Mouse (Mus musculus) lung, adult 18-20 months (tissue): ENCODE measurements around the gene Rangap1.
A peak's percentile ranks its signal among the peaks of the same experiment; 100 is the strongest.
"Not testable (repeated sequence)": the region's sequence is repeated elsewhere in the genome, so short reads cannot be mapped to it uniquely, and the experiment has no call there.

Source experiments
- DNase-seq, 2 experiments: peaks; one replicate each; pipeline ENCODE4 v3.0.0; 2022; ENCODE audit warnings: mixed read lengths in 2 of 2

Rangap1 gene

DNA sequence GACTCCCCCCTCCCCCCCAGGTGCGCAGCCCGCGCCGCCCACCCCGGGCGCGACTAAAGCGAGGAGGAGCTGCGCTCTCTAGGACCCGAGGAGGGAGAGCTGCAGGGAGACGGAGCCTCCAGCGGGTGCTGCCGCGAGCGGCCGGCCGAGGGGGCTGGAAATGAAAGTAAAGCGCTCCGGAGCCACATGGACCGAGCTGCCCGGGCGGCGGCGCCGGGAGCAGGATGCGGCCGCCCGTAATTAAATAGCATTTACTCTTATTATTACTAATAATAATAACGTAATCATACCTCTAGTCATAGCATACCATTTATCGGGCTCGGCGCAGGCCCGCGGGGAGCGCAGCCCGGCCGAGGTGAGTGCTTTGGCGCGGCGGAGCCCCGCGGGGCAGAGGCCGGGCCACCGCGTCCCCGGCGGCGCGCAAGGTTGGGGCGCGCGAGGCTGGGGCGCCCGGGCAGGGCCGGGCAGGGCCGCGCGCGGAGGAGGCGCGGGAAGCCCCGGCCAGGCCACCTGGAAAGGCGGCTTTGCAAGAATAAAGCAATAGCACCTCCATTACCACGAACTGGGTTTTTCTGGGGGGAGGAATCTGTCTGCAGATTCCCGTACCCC is at the start of gene Rangap1, which contains the start of gene Zc3h7b:
TSS of gene Rangap1 (minus strand) at position 539 of the 609 bp plus-strand sequence.
TSS of gene Zc3h7b (plus strand) at position 66 of the 609 bp plus-strand sequence.
- DNase-seq = peak; percentile 78 to 81

DNA sequence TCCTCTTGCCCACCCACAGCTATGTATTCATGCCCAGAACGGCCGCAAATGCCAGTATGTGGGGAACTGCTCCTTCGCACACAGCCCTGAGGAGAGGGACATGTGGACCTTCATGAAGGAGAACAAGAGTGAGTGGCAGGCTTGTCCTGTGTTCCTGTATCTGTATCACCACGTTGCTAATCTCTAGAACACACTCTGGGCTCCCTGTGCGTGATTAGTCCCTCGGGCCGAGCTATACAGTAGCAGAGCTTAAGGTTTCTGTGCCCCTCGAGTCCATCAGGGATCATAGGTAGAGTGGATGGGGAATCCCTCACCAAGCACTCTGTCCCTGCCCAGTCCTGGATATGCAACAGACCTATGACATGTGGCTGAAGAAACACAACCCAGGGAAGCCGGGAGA is 47.1 kb upstream of the Rangap1 start:
- DNase-seq = no peak

DNA sequence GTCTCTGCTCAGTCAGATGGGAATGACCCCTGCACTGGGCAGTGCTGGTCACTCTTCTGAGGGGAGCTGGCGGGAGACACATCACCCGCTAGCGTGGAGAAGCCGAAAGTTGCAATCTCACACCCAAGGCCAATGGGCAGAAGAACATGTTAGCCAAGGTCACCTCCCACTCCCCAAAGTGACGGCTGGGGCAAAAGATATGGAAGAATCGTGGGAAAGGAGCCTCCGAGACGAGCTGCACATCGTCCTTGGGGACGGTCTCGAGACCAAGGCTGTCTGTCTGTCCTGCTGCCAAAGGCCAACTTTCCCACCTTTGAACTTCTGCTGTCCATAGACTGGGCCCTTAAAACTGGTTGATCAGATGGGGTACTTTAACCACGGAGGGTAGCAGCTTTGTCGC is 42.2 kb upstream of the Rangap1 start:
- no peak for DNase-seq

DNA sequence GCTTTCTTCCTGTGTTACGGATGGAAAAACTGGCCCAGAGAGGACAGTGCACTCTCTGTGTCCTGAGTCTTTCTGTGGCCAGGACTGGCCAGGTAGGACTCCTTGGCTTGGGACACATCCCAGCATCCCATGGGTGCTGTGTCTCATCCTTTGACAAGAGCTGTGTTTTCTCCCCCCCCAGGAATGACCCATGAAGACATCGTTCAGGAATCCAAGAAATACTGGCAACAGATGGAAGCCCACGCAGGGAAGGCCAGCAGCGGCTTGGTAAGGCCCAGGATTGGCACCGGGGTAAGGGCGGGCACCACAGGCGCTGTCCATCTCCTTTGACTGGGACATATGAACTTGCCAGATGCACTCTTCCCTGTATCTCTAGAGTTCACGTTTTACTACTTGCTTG is 40.4 kb upstream of the Rangap1 start:
- no peak for DNase-seq

DNA sequence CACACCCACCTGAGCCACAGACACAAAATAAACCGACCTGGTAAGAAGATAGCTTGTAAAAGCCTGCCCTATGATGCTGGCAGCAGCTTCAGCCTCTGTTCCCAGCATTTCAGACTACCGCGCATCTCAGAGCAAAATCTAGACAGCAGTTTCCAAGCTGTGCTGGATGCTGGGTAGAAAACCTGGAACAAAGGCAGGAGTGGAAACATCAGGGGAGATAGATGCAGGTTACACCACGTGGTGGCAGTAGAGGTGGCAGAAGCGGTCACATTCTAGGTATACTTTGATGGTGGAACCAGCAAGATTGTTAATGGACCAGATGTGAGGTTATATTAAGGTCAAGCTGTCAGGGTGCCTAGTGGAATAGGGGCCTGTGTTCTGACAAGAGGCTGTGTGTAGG is 39.4 kb upstream of the Rangap1 start:
- DNase-seq = no peak

DNA sequence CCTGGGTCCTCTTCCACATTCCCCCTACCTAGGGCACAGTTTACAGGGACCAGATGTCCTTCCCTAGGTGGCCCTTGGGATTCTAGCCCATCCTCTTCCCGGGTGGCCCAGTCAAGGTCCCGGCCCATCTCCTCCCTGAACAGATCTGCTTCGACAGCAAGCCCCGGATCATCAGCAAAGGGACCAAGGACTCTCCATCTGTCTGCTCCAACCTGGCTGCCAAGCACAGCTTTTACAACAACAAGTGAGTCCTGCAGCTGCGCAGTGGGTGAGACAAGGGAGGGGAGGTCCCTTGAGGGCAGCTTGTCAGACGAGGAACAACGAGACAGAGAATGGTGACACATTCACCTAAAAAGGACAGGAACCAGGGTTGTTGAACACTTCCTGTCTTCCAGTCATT is 36.5 kb upstream of the Rangap1 start:
- no peak for DNase-seq

DNA sequence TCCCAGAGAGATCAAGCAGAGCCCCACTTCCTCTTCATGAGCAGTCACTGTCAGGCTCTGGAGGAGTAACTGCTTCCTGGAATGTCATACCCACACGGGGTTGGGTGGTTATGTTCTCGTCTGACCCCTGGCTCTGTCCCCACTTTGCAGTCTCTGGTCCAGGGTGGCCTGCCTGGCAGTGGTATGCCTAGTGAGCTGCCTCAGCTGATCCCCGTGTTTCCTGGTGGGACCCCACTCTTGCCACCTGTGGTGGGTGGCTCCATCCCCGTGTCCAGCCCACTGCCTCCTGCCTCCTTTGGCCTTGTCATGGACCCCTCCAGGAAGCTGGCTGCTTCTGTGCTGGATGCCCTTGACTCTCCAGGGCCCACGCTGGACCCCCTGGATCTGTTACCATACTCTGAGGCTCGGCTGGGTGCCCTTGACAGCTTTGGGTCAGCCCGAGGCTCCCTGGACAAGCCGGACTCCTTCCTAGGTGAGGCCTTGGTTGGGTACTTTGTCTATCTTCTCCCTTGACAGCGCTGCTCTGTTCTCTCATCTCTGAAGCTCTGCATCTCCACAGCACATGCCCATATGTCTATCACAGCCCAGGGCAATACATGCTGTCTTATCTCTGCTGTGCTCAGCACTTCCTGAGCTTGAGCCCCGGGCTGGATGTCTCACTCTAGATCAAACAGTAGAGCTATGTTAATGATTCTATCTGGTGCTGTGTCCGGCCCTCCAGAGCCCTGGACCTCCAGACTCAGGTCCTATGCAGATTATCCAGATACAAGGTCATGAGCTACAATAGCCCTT is 31.5 kb upstream of the Rangap1 start:
- DNase-seq = no peak

DNA sequence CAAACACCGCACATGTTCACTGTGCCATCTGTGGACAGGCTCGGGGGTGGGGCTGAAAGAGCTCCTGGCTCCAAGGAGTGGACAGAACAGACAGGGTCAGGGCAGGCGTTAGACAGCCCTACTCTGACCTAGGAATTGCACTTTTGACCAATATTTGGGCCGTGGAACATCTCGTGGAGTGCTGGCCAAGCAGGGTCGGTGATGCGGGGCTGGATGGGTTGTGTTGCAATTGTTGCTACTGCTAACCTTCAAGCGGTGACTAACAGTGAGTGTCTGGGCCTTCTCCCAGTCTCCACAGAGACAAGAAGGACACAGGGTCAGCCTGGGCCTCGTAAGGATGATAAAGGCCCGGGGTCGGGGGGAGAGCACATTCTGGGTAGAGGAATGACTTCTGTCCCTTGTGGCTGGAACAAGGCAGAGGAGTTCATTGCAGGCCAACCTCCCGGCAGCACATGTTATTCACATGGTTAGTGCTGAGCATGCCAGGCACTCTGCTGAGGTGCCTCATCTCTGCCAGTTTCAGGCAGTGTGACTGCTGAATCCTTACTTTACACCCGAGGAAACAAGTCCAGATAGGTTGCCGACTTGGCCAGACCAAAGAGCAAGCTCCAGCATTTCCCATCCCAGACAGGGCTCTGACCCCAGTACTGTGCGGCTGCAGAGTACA is 29.3 kb upstream of the Rangap1 start:
- DNase-seq = peak; percentile 16 to 30

DNA sequence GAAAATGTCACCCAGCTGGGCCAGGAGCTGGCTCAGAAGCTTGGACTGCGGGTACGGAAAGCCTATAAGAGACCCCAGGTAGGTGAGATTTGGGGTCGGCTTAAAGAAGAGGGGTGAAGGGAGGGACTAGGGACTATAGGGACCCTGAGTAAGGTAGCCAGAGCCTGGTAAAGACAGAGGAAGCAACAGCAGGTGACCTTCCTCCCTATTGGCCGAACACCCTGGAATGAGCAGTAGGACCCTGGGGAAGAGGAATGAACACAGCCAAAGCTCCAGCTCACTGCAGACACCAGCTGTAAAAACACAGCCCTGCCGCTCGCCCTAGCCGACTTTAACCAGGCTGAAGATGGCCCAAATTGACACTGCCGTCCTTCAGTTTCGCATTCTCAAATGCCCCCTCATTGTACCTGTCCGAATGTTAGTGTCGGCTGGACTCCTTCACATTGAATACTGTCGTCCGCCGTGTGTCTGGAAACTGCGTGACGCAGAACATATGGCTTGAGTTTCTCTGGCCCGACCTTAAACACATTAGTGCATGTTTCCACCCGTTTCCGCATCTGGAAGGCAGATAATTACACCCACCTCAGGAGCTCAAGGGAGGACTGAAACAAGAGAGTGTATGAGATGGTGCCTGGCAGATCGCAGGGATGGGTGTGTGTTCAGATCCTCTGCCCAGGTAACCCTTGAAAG is 27.2 kb upstream of the Rangap1 start:
- no peak for DNase-seq

DNA sequence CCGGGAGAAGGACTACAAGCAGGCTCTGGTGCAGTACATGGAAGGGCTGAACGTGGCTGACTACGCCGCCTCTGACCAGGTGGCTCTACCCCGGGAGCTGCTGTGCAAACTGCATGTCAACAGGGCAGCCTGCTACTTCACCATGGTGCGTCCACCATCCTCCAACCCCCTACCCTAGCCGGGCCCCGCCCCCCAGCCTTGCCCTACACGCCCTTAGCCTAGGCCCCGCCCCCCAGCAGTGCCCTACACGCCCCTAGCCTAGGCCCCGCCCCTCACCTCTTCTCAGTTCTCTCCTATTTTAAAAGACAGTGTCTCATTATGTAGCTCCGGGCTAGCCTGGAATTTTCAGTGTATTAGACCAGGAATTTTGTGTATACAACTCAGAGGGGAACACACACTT is 23.7 kb upstream of the Rangap1 start:
- DNase-seq = no peak

DNA sequence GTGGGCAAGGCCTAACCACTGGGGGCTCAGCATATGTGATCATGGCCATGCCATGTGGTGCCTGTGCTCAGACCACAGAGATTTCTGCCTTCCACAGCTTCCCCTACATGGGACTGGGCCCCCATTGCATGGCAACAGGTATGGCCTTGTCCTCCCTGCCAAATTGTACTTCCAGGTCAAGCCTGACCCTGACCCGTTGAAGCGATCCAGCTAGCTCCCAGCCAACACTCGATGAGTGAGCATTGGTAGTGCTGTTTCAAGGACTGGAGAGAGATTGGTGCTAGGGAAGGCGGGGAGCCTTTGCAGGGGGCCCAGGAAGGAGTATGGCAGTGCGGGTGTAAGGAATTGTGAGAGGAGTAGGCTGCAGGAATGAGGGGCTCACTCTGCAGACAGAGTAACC is 21.1 kb upstream of the Rangap1 start:
- no peak for DNase-seq

DNA sequence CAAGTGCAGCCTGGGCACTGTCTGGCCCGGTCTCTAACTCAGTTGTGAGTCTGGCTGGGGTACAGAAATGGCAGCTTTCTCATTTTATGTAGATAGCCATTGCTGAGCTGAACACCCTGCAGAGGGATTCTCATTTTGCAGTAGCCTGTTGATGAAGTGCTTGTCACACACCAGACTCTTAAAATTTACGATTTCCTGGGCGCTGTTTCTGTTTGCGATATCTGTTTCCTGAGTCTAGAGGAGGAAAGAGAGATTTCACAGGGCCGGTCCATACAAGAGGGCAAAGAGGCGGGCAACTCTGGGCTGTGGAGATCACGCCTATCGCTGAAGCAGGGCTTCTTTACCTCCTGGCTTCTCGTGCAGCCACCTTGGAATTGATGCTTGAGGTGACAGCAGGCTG is 20.3 kb upstream of the Rangap1 start:
- DNase-seq = no peak

DNA sequence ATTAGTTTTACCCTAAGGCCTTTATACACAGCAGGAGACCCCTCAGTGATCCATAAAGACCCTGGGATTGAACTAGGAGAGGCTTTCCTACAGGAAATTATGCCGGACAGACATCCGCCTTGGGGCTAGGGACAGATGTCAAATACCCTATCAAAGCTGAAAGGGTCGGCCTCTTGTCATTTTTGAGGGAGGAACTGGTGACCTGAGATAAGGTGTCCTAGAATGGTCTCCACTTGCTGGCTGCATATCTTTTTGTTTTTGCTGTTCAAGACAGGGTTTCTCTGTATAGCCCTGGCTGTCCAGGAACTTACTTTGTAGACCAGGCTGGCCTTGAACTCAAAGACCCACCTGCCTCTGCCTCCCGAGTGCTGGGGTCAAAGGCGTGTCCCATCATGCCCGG is 19.2 kb upstream of the Rangap1 start:
- no peak for DNase-seq

DNA sequence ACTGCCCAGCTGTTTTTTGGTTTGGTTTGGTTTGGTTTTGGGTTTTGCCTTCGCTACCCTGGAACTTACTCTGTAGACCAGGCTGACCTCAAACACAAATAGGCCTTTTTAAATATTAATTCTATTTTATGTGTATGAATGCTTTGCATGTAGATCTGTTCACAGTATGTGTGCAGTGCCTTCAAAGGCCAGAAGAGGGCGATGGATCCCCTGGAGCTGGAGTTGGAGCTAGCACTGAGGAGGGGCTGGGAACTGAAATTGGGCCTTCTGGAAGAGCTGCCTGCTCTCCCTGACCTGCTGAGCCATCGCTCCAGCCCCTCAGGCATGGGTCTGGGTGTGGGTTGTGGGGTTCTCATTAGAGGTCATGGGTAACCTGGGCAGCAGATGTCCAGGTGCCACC is 16.6 kb upstream of the Rangap1 start:
- no peak for DNase-seq

DNA sequence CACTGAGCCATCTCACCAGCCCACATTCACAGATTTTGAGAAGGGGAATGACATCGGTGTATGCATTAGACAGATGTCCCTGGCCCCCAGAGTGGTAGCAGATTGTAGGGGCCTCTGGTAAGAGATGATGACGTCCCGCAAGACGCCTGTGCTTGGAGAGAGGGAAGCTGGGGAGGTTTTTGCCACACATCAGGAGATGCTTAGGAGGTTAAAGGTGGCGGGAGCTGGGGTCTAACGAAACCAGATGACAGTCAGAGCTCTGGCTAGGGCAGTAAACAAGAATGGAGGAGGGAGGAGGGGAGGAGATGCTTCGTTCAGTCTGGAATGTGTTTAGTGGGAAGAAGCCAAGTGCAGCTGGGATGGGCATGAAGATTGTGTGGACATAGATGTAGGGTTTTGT is 16.1 kb upstream of the Rangap1 start:
- DNase-seq = no peak

DNA sequence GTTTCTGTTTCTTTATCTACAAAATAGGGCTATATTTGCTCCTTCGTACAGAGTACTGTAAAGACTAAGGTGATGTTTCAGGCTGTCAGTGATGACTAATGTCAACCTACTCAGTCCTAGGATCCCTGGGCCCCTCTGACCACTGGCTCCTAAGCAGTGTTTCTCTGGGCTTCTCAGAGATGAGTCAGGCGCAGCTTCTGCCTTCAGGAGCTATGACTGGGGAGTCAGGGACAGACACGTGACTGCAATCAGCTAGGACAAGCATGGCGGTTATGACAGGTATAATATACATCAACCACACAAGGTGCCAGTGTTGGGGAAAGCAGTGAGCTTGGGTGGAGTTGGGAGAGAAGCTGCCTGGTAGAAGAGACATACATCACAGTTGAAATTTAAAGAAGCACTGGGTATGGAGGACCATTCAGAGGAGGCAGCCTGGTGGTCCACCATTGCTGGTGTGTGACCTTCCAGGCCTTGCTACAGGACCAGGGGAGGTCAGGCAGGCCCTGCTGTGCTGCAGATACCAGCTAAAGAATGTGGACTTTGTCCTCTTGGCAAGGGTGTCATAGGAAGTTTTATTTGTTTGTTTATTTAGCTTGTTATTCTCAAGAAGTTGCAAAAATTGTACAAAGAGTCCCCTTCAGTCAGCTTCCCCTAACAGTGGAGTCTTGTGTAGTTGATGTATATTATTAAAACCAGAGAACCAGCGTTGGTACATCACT is 15.2 kb upstream of the Rangap1 start:
- no peak for DNase-seq

DNA sequence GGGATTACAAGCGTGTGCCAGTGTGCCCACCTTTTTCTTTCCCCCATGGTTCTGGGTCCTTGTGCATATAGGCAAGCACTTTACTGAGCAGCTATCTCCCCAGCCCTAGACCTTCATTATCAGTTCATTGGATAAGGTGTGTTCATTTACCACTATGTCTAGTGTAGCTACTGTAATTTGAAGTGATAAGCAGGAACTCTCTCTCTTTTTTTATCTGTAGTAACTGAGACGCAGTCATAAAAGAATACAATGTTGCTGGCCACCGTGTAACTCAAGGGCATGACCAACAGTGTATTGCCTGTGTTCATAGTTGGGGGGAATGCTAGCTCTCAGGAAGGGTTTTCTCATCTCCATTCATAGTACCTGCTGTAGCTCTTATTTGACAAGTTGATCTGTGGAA is 14.2 kb upstream of the Rangap1 start:
- no peak for DNase-seq

DNA sequence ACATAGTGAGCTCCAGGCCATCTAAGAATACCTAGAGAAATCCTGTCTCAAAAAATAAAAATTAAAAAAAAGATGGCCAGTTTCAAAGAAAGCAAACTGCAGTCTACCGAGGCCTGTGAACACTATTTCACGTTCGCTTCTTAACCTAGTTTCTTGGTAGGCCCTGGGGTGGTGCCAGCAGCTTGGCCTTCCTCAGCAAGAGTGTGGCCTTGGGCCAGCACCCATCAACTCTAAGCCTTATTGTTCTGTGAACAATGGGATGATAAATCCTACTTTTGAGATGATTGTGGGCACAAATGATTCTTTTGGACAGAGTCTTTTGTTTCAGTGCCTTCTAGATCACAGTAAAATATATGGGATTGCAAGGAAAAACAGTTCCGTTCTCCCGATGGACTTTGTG is 13.4 kb upstream of the Rangap1 start:
- no peak for DNase-seq

DNA sequence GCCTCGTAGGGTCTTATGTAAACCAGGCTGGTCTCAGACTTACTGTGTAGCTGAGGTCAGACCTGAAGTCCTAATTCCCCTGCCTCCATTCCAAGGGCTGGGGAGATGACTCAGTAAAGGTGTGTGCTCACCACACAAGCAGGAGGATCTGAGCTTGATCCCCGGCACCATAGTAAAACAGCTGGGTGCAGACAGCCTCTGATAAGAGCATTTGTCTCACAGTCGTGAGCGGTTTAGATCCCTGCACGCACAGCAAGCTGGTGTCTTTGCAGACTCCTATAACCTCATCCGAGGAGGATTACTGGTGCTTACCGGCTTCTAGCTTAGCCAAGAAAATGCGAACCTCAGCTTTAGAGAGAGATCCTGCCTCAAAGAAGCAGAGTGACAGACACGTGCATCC is 8.3 kb upstream of the Rangap1 start:
- no peak for DNase-seq

DNA sequence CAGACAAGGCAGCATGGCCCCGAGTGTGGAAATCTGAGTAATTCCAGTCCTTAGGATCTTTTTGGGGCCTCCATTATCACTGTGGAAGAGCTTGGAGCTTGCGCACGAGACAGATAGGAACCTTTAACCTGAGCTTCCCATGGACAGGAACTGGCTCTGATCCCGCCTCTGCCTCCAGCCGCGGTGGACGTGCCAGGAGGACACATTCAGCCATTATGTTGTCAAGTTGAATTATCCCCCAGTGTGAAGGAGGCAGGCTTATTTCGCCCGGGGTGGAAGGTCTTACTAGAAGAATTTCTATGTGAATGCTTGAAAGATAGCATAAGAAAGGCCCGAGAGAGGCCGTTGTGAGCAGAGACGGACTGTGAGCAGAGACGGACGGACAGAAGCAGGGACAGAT is 4.4 kb upstream of the Rangap1 start:
- no peak for DNase-seq

DNA sequence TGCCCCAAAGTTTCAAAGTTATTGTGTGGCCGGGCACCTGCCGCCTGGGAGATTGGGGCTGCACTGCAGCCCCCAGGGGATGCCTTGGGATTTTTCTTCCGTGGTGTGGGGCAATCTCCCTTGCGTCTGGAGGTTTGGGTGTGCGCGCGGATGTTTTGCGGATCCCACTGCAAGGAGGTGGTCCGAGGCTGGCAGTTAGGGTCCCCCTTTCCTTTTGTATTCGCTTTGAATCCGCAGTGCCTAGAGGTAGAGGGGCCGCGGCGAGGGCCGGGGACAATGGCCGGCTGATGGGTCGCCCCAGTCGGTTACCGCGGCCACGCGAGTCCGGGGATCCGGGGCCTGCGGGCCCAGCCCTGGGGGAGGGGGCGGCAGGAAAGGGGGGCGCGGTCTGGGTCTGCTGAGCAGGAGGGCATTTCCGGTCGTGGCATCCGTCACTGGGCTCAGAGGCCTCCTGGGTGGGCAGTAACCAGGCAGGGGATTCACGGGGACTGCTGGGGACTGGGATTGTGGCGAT is 328 bp upstream of the Rangap1 start:
- peak; percentile 53 to 60 for DNase-seq

DNA sequence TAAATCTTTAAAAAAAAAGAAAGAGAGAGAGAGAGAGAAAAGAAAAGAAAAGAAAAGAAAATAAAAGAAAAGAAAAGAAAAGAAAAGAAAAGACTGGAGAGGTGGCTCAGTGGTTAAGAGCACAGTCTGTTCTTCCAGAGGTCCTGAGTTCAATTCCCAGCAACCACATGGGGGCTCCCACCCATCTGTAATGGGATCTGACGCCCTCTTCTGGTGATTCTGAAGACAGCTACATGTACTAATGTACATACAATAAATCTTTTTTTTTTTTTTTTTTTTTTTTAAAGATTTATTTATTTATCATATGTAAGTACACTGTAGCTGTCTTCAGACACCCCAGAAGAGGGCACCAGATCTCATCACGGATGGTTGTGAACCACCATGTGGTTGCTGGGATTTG is 3.0 kb downstream of the Rangap1 start:
- DNase-seq = not testable (repeated sequence)

DNA sequence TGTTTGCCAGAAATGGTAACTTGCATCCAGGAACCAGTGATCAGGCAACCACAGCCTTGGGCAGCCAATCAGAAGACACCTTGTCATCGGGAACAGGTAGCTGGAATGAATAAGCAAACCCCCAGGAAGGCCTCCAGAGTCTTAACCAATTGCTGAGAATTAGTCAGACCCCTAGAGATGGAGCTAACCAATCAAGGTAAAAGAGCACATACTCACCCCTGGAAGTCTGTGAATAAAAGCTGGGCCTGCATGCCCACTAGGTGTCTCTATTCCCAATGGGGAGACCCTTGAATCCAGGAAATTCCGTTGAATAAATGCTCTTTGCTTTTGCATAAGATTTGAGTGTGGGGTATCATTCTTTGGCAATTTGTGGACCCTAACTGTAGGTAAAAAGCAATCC is 5.4 kb downstream of the Rangap1 start:
- DNase-seq = peak in 1 of 2 experiments; percentile 15
